Mouse (Mus musculus): ENCODE measurements around the gene Boc.

The Boc gene

GRCm38 (mm10) chr16:44552726-44553125, 6.0 kb downstream of the Boc start:
- DNase-seq: no peak

GRCm38 (mm10) chr16:44552036-44552435, 6.7 kb downstream of the Boc start:
- DNase-seq: no peak

GRCm38 (mm10) chr16:44551491-44551890, 7.2 kb downstream of the Boc start:
- DNase-seq: no peak

GRCm38 (mm10) chr16:44550843-44551242, 7.9 kb downstream of the Boc start:
- DNase-seq: no peak

- DNase-seq: no peak
These were observed 8.6 kb downstream of the Boc start for GRCm38 (mm10) chr16:44549867-44550679.

- no peak for DNase-seq
These were observed 9.3 kb downstream of the Boc start for GRCm38 (mm10) chr16:44549381-44549780.

- DNase-seq: no peak
These were observed 10.7 kb downstream of the Boc start for GRCm38 (mm10) chr16:44547976-44548375.

GRCm38 (mm10) chr16:44546831-44547230, 11.9 kb downstream of the Boc start:
- no peak for DNase-seq

- DNase-seq: no peak
These were observed 12.8 kb downstream of the Boc start for GRCm38 (mm10) chr16:44545939-44546338.

- DNase-seq: no peak
These were observed 13.5 kb downstream of the Boc start for GRCm38 (mm10) chr16:44545153-44545552.

- no peak for DNase-seq
These were observed 15.6 kb downstream of the Boc start for GRCm38 (mm10) chr16:44543098-44543497.

GRCm38 (mm10) chr16:44542029-44542690, 16.5 kb downstream of the Boc start:
- no peak for DNase-seq

- DNase-seq: no peak
These were observed 19.1 kb downstream of the Boc start for GRCm38 (mm10) chr16:44539611-44540010.

- DNase-seq: no peak
These were observed 20.0 kb downstream of the Boc start for GRCm38 (mm10) chr16:44538401-44539395.

- no peak for DNase-seq
These were observed 24.6 kb downstream of the Boc start for GRCm38 (mm10) chr16:44534122-44534521.

GRCm38 (mm10) chr16:44533522-44533921, 25.2 kb downstream of the Boc start:
- no peak for DNase-seq

- DNase-seq: no peak
These were observed 25.8 kb downstream of the Boc start for GRCm38 (mm10) chr16:44532851-44533250.

- DNase-seq: no peak
These were observed 27.4 kb downstream of the Boc start for GRCm38 (mm10) chr16:44531239-44531797.

- peak; percentile 37 for DNase-seq
These were observed 27.9 kb downstream of the Boc start for GRCm38 (mm10) chr16:44530829-44531228.

- no peak for DNase-seq
These were observed 28.5 kb downstream of the Boc start for GRCm38 (mm10) chr16:44530191-44530590.

GRCm38 (mm10) chr16:44529691-44530090, 29.0 kb downstream of the Boc start:
- no peak for DNase-seq

GRCm38 (mm10) chr16:44528955-44529354, 29.7 kb downstream of the Boc start:
- no peak for DNase-seq

Measured in right cerebral cortex, postnatal 4 days (tissue).